Mouse (Mus musculus) urinary bladder, postnatal 4 days (tissue): ENCODE measurements around the gene Gm12258.
A peak's percentile ranks its signal among the peaks of the same experiment; 100 is the strongest.

Experiments
- DNase-seq, 2 experiments: peaks; one replicate each; pipeline ENCODE4 v3.0.0; 2021 to 2022; ENCODE audit warnings: low spot score in 2 of 2

Gene Gm12258

DNA sequence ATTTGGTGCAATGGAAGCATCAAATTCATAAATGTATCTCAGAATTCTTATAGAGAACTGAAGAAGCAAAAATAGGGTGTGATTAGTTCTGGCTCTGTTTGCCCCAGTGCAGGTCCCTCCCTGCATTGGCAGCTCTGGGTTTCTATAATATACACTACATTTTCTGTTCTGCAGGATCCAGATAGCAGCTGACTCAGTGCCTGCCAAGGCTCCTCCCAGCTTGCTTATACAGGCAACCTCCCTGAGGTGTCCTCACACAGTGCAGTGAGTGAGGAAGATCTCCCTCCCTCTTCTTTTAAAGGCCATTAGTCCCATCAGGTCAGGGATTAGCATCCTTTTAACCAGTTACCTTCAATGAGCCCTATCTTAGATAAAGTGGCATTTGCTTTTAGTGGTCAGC is 54.1 kb downstream of the Gm12258 start:
- DNase-seq = no peak

- DNase-seq = peak; percentile 95
Observed at GRCm38 (mm10) chr11:58903511-58904409, 56.8 kb downstream of the Gm12258 start, which contains the start of gene Zfp39. Zfp39 (minus strand) TSS chr11:58904225.

GRCm38 (mm10) chr11:58904410-58904718 is 57.4 kb downstream of the Gm12258 start:
- no peak for DNase-seq

- no peak for DNase-seq
Observed at GRCm38 (mm10) chr11:58904838-58905237, 57.9 kb downstream of the Gm12258 start.
